21 mouse cellular contexts compared by ENCODE assay signal in the genomic region with DNA sequence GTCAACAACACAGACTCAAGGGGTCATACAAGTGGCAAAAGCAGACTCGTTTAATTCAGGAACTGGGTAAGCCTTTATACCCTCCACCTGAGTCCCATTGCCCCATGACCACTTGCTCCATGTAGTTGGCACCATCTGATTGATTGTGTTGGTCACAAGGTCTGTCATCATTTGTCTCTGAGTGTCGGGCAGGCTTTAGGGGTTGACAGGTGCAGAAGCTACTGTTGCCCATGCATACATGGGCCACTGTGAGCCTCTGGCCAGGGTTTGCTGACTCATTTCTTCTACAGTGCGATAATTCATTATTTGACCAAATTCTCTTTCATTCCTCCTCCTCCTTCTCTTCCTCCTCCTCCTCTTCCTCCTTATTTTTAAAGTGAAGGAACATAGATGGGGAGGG.
DNase-seq lines count a peak whose midpoint lies in the region; ATAC-seq and TF ChIP-seq lines count a peak whose summit lies in the region.
"Had no signal": no experiment of that assay in that cellular context is flagged by ENCODE, and none has a peak within 500 bp of the region (broad histone marks: within the 10 kb centered on the region; RNA-seq: fewer than 3 reads in every experiment).

No protein-coding gene starts in this region.

- H3K4me2 ChIP-seq in forebrain, embryonic 11.5 days (ENCODE audit: low read depth, low read length, severe bottlenecking): no peak overlapping the region
- H3K4me2 ChIP-seq in forebrain, embryonic 12.5 days: no peak overlapping the region
- H3K4me2 ChIP-seq in myocyte (ENCODE audit: low read depth): no peak overlapping the region

- DNase-seq in forebrain, embryonic 11.5 days (ENCODE audit: low spot score): peak; percentile 15
- peak; percentile 25 for DNase-seq in heart, adult 11 months
- DNase-seq in heart, adult 18-20 months: no peak
- DNase-seq in ovary, postnatal 36 days (ENCODE audit: low spot score): peak; percentile 0
- DNase-seq in ovary, postnatal 10 days (ENCODE audit: low spot score): no peak
- no peak for DNase-seq in limb, embryonic 10.5 days (ENCODE audit: low spot score)
- DNase-seq: adrenal gland, adult 2 months; adrenal gland, adult 8-10 months; adrenal gland, postnatal 10 days; adrenal gland, postnatal 14 days; adrenal gland, postnatal 25 days; adrenal gland, postnatal 36 days; B cell, adult 2 months; cerebellum, adult 11 months; cerebellum, adult 11-12 months had no signal

- H3K36me3 ChIP-seq in forebrain, embryonic 11.5 days (ENCODE audit: control insufficient read depth, insufficient read depth, low read length): no peaks in the 10 kb centered on the region
- no peaks in the 10 kb centered on the region for H3K36me3 ChIP-seq in forebrain, embryonic 12.5 days (replicated peaks)
- no peaks in the 10 kb centered on the region for H3K36me3 ChIP-seq in myocyte (ENCODE audit: control insufficient read depth, insufficient read depth)
- no peaks in the 10 kb centered on the region for H3K36me3 ChIP-seq in limb, embryonic 10.5 days
- H3K36me3 ChIP-seq: G1E had no signal

- no peaks in the 10 kb centered on the region for H3K4me1 ChIP-seq in forebrain, embryonic 11.5 days (replicated peaks; ENCODE audit: control insufficient read depth, insufficient read depth, low read length)
- H3K4me1 ChIP-seq in forebrain, embryonic 12.5 days: no peaks in the 10 kb centered on the region
- H3K4me1 ChIP-seq in limb, embryonic 10.5 days: no peaks in the 10 kb centered on the region

- ATAC-seq in forebrain, embryonic 11.5 days (replicated peaks; ENCODE audit: low FRiP score): no peak
- no peak for ATAC-seq in forebrain, embryonic 12.5 days (ENCODE audit: low FRiP score)
- ATAC-seq: activated CD4-positive, CD25-positive, alpha-beta regulatory T cell, adult 4 months; CD4-positive, CD25-positive, alpha-beta regulatory T cell, adult 4 months; Patski had no signal

- TF ChIP-seq POLR2A in myocyte (IDR thresholded peaks at IDR 0.05; ENCODE audit: insufficient read length, low read depth): no peak

- H3K9ac ChIP-seq in forebrain, embryonic 11.5 days (ENCODE audit: low read length): no peak overlapping the region
- no peak overlapping the region for H3K9ac ChIP-seq in forebrain, embryonic 12.5 days

- no peak overlapping the region for H3K4me3 ChIP-seq in forebrain, embryonic 11.5 days (ENCODE audit: low read depth, low read length)
- no peak overlapping the region for H3K4me3 ChIP-seq in forebrain, embryonic 12.5 days (replicated peaks)
- no peak overlapping the region for H3K4me3 ChIP-seq in myocyte
- H3K4me3 ChIP-seq in limb, embryonic 10.5 days: no peak overlapping the region

- H3K27ac ChIP-seq in forebrain, embryonic 11.5 days (ENCODE audit: low read depth, low read length): no peak overlapping the region
- H3K27ac ChIP-seq in forebrain, embryonic 12.5 days: no peak overlapping the region
- no peak overlapping the region for H3K27ac ChIP-seq in limb, embryonic 10.5 days

- H3K79me2 ChIP-seq in myocyte (ENCODE audit: control insufficient read depth, insufficient read depth): no peaks in the 10 kb centered on the region

- 90% methylated on average over 3 of the region's 3 CpGs for WGBS in forebrain, embryonic 11.5 days
- WGBS in forebrain, embryonic 12.5 days: 87% methylated on average over 3 of the region's 3 CpGs
- 83% methylated on average over 3 of the region's 3 CpGs for whole genome bisulfite sequencing in limb, embryonic 10.5 days

- no peaks in the 10 kb centered on the region; the same call in 1 of the 2 replicates for H3K9me3 ChIP-seq in forebrain, embryonic 11.5 days (ENCODE audit: control insufficient read depth, low read length)
- H3K9me3 ChIP-seq in forebrain, embryonic 12.5 days: no peaks in the 10 kb centered on the region
- H3K9me3 ChIP-seq in limb, embryonic 10.5 days (replicated peaks): no peaks in the 10 kb centered on the region
- H3K9me3 ChIP-seq: G1E had no signal

- H3ac ChIP-seq in myocyte (ENCODE audit: control insufficient read depth, insufficient read length): no peak overlapping the region

- H3K27me3 ChIP-seq in forebrain, embryonic 11.5 days (ENCODE audit: control insufficient read depth, insufficient read depth, low read length): no peaks in the 10 kb centered on the region
- 0 out of 2 replicates have a peak, but pooled peaks cover 4% of the 10 kb centered on the region for H3K27me3 ChIP-seq in forebrain, embryonic 12.5 days
- no peaks in the 10 kb centered on the region for H3K27me3 ChIP-seq in myocyte (ENCODE audit: control insufficient read depth, insufficient read depth, insufficient read length)
- H3K27me3 ChIP-seq in limb, embryonic 10.5 days (ENCODE audit: low read depth, poor library complexity, severe bottlenecking): no peaks in the 10 kb centered on the region

TF ChIP-seq in myocyte, 11 proteins besides CTCF, POLR2A, EP300 and RAD21:
- no peak for TF ChIP-seq TCF12 (IDR thresholded peaks at IDR 0.05; ENCODE audit: insufficient read depth, poor library complexity, severe bottlenecking)
- no peak for TF ChIP-seq TCF3 (IDR thresholded peaks at IDR 0.05; ENCODE audit: insufficient read length, low read depth)
- no peak for TF ChIP-seq CEBPB (IDR thresholded peaks at IDR 0.05; ENCODE audit: insufficient read depth, poor library complexity, severe bottlenecking)
- peak in 2 of 3 experiments; percentile 52 to 59 for TF ChIP-seq MYOD1 (IDR thresholded peaks at IDR 0.05; ENCODE audit: control insufficient read depth in 1 of 3, insufficient read length in 2 of 3, low read depth in 2 of 3)
- TF ChIP-seq MYOG (IDR thresholded peaks at IDR 0.05; ENCODE audit: control insufficient read depth in 1 of 3, insufficient read depth in 1 of 3, insufficient read length in 2 of 3, low read depth in 2 of 3): peak in 1 of 3 experiments; percentile 19
- TF ChIP-seq POLR2AphosphoS2 (IDR thresholded peaks at IDR 0.05; ENCODE audit: insufficient read length, low read depth): no peak
- TF ChIP-seq SRF (IDR thresholded peaks at IDR 0.05; ENCODE audit: control insufficient read depth, insufficient read length, low read depth): no peak
- TF ChIP-seq USF1 (IDR thresholded peaks at IDR 0.05; ENCODE audit: low read depth): no peak

Comparison
In these comparisons a context has a peak if more than half of its experiments do, and no peak if none do; other contexts are left out.
1. DNase-seq: peak in forebrain, embryonic 11.5 days (single experiment), heart, adult 11 months (single experiment) and ovary, postnatal 36 days (single experiment); none in heart, adult 18-20 months (0 of 2), ovary, postnatal 10 days (single experiment) and limb, embryonic 10.5 days (single experiment).